Comparison of ENCODE assay signal across 19 mouse cellular contexts in genomic region chr6:140610117-140610516, GRCm38 (mm10). TPM values are rescaled to one million over a fixed set of nuclear protein-coding genes. Genes with fewer than 3 reads are reported as not detected.
DNase-seq lines count a peak whose midpoint lies in the region; ATAC-seq and TF ChIP-seq lines count a peak whose summit lies in the region.
"Had no signal": no experiment of that assay in that cellular context is flagged by ENCODE, and none has a peak within 500 bp of the region (broad histone marks: within the 10 kb centered on the region; RNA-seq: fewer than 3 reads in every experiment).

No protein-coding gene starts in this region.

- H3K27ac ChIP-seq in liver, postnatal 0 days (ENCODE audit: low read depth) = peak overlapping the region; percentile 5; the same call in 1 of the 2 replicates
- no peak overlapping the region for H3K27ac ChIP-seq in liver, embryonic 12.5 days
- H3K27ac ChIP-seq in thymus, adult 2 months (ENCODE audit: control insufficient read depth, insufficient read depth, low read length) = no peak overlapping the region
- H3K27ac ChIP-seq: embryonic facial prominence, embryonic 12.5 days; forebrain, embryonic 12.5 days; heart, embryonic 13.5 days; hindbrain, embryonic 14.5 days had no signal

- no peak for TF ChIP-seq CTCF in liver, postnatal 0 days (IDR thresholded peaks at IDR 0.05; ENCODE audit: low read depth)
- TF ChIP-seq CTCF in thymus, adult 2 months (IDR thresholded peaks at IDR 0.05; ENCODE audit: borderline replicate concordance, control insufficient read depth, extremely low read depth, insufficient read depth, low read length, poor library complexity) = no peak

- no peak for TF ChIP-seq EP300 in liver, postnatal 0 days (IDR thresholded peaks at IDR 0.05; ENCODE audit: low read depth)

- H3K4me1 ChIP-seq in liver, postnatal 0 days (ENCODE audit: insufficient read depth) = no peaks in the 10 kb centered on the region
- 0 out of 2 replicates have a peak, but pooled peaks cover 3% of the 10 kb centered on the region for H3K4me1 ChIP-seq in liver, embryonic 12.5 days
- H3K4me1 ChIP-seq in thymus, adult 2 months (replicated peaks; ENCODE audit: control insufficient read depth, insufficient read depth, low read length) = no peaks in the 10 kb centered on the region
- H3K4me1 ChIP-seq: forebrain, embryonic 12.5 days; heart, embryonic 13.5 days had no signal

- H3K9me3 ChIP-seq in liver, postnatal 0 days (ENCODE audit: low read length) = no peaks in the 10 kb centered on the region
- H3K9me3 ChIP-seq in liver, embryonic 12.5 days (replicated peaks) = no peaks in the 10 kb centered on the region
- H3K9me3 ChIP-seq: embryonic facial prominence, embryonic 12.5 days; forebrain, embryonic 12.5 days; heart, embryonic 13.5 days had no signal

- H3K9ac ChIP-seq in liver, postnatal 0 days (replicated peaks) = no peak overlapping the region
- no peak overlapping the region for H3K9ac ChIP-seq in liver, embryonic 12.5 days
- H3K9ac ChIP-seq: embryonic facial prominence, embryonic 12.5 days; forebrain, embryonic 12.5 days; forebrain, postnatal 0 days; heart, embryonic 13.5 days; hindbrain, embryonic 14.5 days had no signal

- H3K4me3 ChIP-seq in liver, postnatal 0 days (ENCODE audit: low read depth, low read length) = no peak overlapping the region
- no peak overlapping the region for H3K4me3 ChIP-seq in liver, embryonic 12.5 days
- H3K4me3 ChIP-seq in thymus, adult 2 months (ENCODE audit: control insufficient read depth, insufficient read depth, low read length) = no peak overlapping the region
- H3K4me3 ChIP-seq: embryonic facial prominence, embryonic 12.5 days; forebrain, embryonic 12.5 days; heart, embryonic 13.5 days had no signal

- no peak for ATAC-seq in liver, postnatal 0 days
- no peak for ATAC-seq in liver, embryonic 12.5 days
- ATAC-seq in megakaryocyte progenitor cell, adult 5-6 weeks (replicated peaks; ENCODE audit: poor library complexity) = peak; percentile 63
- ATAC-seq in erythroid progenitor cell, adult 5-6 weeks (replicated peaks; ENCODE audit: low FRiP score, poor library complexity, severe bottlenecking) = no peak
- ATAC-seq: forebrain, postnatal 0 days had no signal

- H3K27me3 ChIP-seq in liver, postnatal 0 days (ENCODE audit: insufficient read depth, low read length) = no peaks in the 10 kb centered on the region
- H3K27me3 ChIP-seq in liver, embryonic 12.5 days (replicated peaks) = no peaks in the 10 kb centered on the region
- H3K27me3 ChIP-seq in thymus, adult 2 months (ENCODE audit: control insufficient read depth, insufficient read depth, low read length) = no peaks in the 10 kb centered on the region
- H3K27me3 ChIP-seq: embryonic facial prominence, embryonic 12.5 days; forebrain, embryonic 12.5 days; heart, embryonic 13.5 days had no signal

- no peak overlapping the region for H3K4me2 ChIP-seq in liver, postnatal 0 days (ENCODE audit: low read depth, low read length)
- no peak overlapping the region for H3K4me2 ChIP-seq in liver, embryonic 12.5 days
- H3K4me2 ChIP-seq: embryonic facial prominence, embryonic 12.5 days; forebrain, embryonic 12.5 days; heart, embryonic 13.5 days; hindbrain, embryonic 14.5 days had no signal

- TF ChIP-seq POLR2A in thymus, adult 2 months (IDR thresholded peaks at IDR 0.05; ENCODE audit: control insufficient read depth, extremely low read depth, insufficient read depth, low read length, poor library complexity) = no peak

- DNase-seq in liver, postnatal 0 days = no peak
- DNase-seq in induced T-regulatory cell, adult 2 months (ENCODE audit: low read depth) = peak; percentile 61
- no peak for DNase-seq in cerebellum, adult 9-11 months
- DNase-seq in thymus, adult 2 months = no peak
- DNase-seq: adrenal gland, postnatal 25 days; B cell, adult 2 months; cerebellum, adult 2 months; cerebellum, postnatal 14 days; forebrain, postnatal 0 days; gastrocnemius, postnatal 14 days; heart, adult 11 months; heart, postnatal 36 days had no signal

- 69% methylated on average over 5 of the region's 5 CpGs for WGBS in liver, postnatal 0 days (ENCODE audit: insufficient replicate concordance)
- 77% methylated on average over 5 of the region's 5 CpGs for WGBS in liver, embryonic 12.5 days (ENCODE audit: insufficient replicate concordance)
- 46% methylated on average over 5 of the region's 5 CpGs for WGBS in thymus, adult 2 months

- no peaks in the 10 kb centered on the region for H3K36me3 ChIP-seq in liver, postnatal 0 days (replicated peaks; ENCODE audit: insufficient read depth, low read length)
- no peaks in the 10 kb centered on the region for H3K36me3 ChIP-seq in liver, embryonic 12.5 days
- no peaks in the 10 kb centered on the region for H3K36me3 ChIP-seq in thymus, adult 2 months (ENCODE audit: control insufficient read depth, insufficient read depth, low read length)
- H3K36me3 ChIP-seq: embryonic facial prominence, embryonic 12.5 days; forebrain, embryonic 12.5 days; heart, embryonic 13.5 days had no signal

RNA-seq across cellular contexts. Expression of gene Aebp2, which starts 12.3 kb away (rescaled TPM):
- 3.5 and 3.7 TPM in 2 replicates for polyA plus RNA-seq in liver, postnatal 0 days (2015; fragmentation: Nextera tagmentation; extraction: Ambion mirVana)
- 6.1 and 6.5 TPM in 2 replicates for polyA plus RNA-seq in liver, embryonic 12.5 days (2016; fragmentation: Nextera tagmentation; extraction: Ambion mirVana)
- 37.5 and 41.9 TPM in 2 replicates for total RNA-seq in megakaryocyte progenitor cell, adult 5-6 weeks (2015)
- total RNA-seq in megakaryocyte progenitor cell, adult 5-6 weeks (2017) = 54.6 and 57.5 TPM in 2 replicates
- total RNA-seq in erythroid progenitor cell, adult 5-6 weeks (2015; ENCODE audit: low replicate concordance) = 14.3 and 18.7 TPM in 2 replicates
- 22.5 and 24.9 TPM in 2 replicates for total RNA-seq in erythroid progenitor cell, adult 5-6 weeks (2017; ENCODE audit: low replicate concordance)
- 56.9 and 74.2 TPM in 2 replicates for polyA plus RNA-seq in thymus, adult 2 months (2012; rRNA removed)
